In genomic region chr5:142896192-142896591, GRCm38 (mm10) we compare ENCODE assay signal across 9 mouse cellular contexts. TPM values are rescaled to one million over a fixed set of nuclear protein-coding genes. Genes with fewer than 3 reads are reported as not detected.
DNase-seq lines count a peak whose midpoint lies in the region; ATAC-seq and TF ChIP-seq lines count a peak whose summit lies in the region.
"Had no signal": no experiment of that assay in that cellular context is flagged by ENCODE, and none has a peak within 500 bp of the region (broad histone marks: within the 10 kb centered on the region; RNA-seq: fewer than 3 reads in every experiment).

No protein-coding gene starts in this region.

- H3K27me3 ChIP-seq in heart, embryonic 12.5 days (replicated peaks) = no peaks in the 10 kb centered on the region
- H3K27me3 ChIP-seq in intestine, postnatal 0 days (replicated peaks; ENCODE audit: control insufficient read depth, insufficient read depth, low read length) = no peaks in the 10 kb centered on the region

- no peak for ATAC-seq in heart, embryonic 12.5 days (ENCODE audit: insufficient number of reproducible peaks, low FRiP score)
- no peak for ATAC-seq in intestine, postnatal 0 days

- intact Hi-C loops in heart, postnatal 25 days (cut with DNase I) = no loop called here

- peak; percentile 60 for TF ChIP-seq CTCF in intestine, postnatal 0 days (IDR thresholded peaks at IDR 0.05; ENCODE audit: low read depth)

- DNase-seq in heart, postnatal 25 days (ENCODE audit: low spot score) = no peak
- peak; percentile 36 for DNase-seq in retina, embryonic 14.5 days (ENCODE audit: low spot score)
- DNase-seq in retina, postnatal 1 day = no peak
- DNase-seq in urinary bladder, postnatal 25 days (ENCODE audit: low spot score) = no peak
- DNase-seq in embryo, embryonic 9.5 days (ENCODE audit: extremely low spot score) = no peak
- no peak for DNase-seq in right cerebral cortex, postnatal 4 days
- DNase-seq: thymus, postnatal 36 days had no signal

- peaks cover 23% of the 10 kb centered on the region for H3K4me1 ChIP-seq in heart, embryonic 12.5 days (replicated peaks)
- H3K4me1 ChIP-seq in intestine, postnatal 0 days (replicated peaks; ENCODE audit: control insufficient read depth, insufficient read depth, low read length) = peaks cover 4% of the 10 kb centered on the region; the same call in 1 of the 2 replicates

- no peak overlapping the region for H3K27ac ChIP-seq in heart, embryonic 12.5 days (ENCODE audit: poor library complexity, severe bottlenecking)
- no peak overlapping the region for H3K27ac ChIP-seq in intestine, postnatal 0 days (ENCODE audit: low read depth, low read length)

- no peaks in the 10 kb centered on the region for H3K9me3 ChIP-seq in heart, embryonic 12.5 days (replicated peaks)
- no peaks in the 10 kb centered on the region for H3K9me3 ChIP-seq in intestine, postnatal 0 days (ENCODE audit: control insufficient read depth)

- no peak overlapping the region for H3K9ac ChIP-seq in heart, embryonic 12.5 days
- H3K9ac ChIP-seq in intestine, postnatal 0 days (ENCODE audit: low read depth, low read length) = no peak overlapping the region

- peak overlapping the region; percentile 90 for H3K4me2 ChIP-seq in heart, embryonic 12.5 days
- peak overlapping the region; percentile 82; the same call in 1 of the 2 replicates for H3K4me2 ChIP-seq in intestine, postnatal 0 days (replicated peaks; ENCODE audit: low read depth)

- peaks cover 32% of the 10 kb centered on the region for H3K36me3 ChIP-seq in heart, embryonic 12.5 days
- H3K36me3 ChIP-seq in intestine, postnatal 0 days (ENCODE audit: control insufficient read depth, insufficient read depth) = peaks cover 22% of the 10 kb centered on the region

- peak overlapping the region; percentile 83 for H3K4me3 ChIP-seq in heart, embryonic 12.5 days
- H3K4me3 ChIP-seq in intestine, postnatal 0 days (ENCODE audit: low read depth, low read length) = no peak overlapping the region

- 68% methylated on average over 10 of the region's 10 CpGs for WGBS in heart, embryonic 12.5 days
- WGBS in intestine, postnatal 0 days = 55% methylated on average over 10 of the region's 10 CpGs

RNA-seq across cellular contexts. Expression of gene Fbxl18, which starts 1.0 kb away (rescaled TPM):
- 11.5 and 12.9 TPM in 2 replicates for polyA plus RNA-seq in heart, embryonic 12.5 days (2016; fragmentation: Nextera tagmentation; extraction: Ambion mirVana)
- 1 to 10 TPM; 5.4 to 6.0 TPM for total RNA-seq in heart, postnatal 25 days (2021)
- 5.6 and 6.2 TPM in 2 replicates for polyA plus RNA-seq in intestine, postnatal 0 days (2015; fragmentation: Nextera tagmentation; extraction: Ambion mirVana)

RNA-seq across cellular contexts. Expression of gene Actb, which starts 10.4 kb away (rescaled TPM):
- 6,292 and 6,382 TPM in 2 replicates for polyA plus RNA-seq in heart, embryonic 12.5 days (2016; fragmentation: Nextera tagmentation; extraction: Ambion mirVana)
- total RNA-seq in heart, postnatal 25 days (2021) = 100 to 1,000 TPM; 898 to 947 TPM
- 22,808 and 23,070 TPM in 2 replicates for polyA plus RNA-seq in intestine, postnatal 0 days (2015; fragmentation: Nextera tagmentation; extraction: Ambion mirVana)
